Mouse (Mus musculus): ENCODE results near the gene CK137956. TPM values are rescaled to one million over a fixed set of nuclear protein-coding genes. Genes with fewer than 3 reads are reported as not detected.
A peak's percentile ranks its signal among the peaks of the same experiment; 100 is the strongest.

The CK137956 gene
- polyA plus RNA-seq (2015; fragmentation: Nextera tagmentation; extraction: Ambion mirVana) = not detected in 2 replicates

DNA sequence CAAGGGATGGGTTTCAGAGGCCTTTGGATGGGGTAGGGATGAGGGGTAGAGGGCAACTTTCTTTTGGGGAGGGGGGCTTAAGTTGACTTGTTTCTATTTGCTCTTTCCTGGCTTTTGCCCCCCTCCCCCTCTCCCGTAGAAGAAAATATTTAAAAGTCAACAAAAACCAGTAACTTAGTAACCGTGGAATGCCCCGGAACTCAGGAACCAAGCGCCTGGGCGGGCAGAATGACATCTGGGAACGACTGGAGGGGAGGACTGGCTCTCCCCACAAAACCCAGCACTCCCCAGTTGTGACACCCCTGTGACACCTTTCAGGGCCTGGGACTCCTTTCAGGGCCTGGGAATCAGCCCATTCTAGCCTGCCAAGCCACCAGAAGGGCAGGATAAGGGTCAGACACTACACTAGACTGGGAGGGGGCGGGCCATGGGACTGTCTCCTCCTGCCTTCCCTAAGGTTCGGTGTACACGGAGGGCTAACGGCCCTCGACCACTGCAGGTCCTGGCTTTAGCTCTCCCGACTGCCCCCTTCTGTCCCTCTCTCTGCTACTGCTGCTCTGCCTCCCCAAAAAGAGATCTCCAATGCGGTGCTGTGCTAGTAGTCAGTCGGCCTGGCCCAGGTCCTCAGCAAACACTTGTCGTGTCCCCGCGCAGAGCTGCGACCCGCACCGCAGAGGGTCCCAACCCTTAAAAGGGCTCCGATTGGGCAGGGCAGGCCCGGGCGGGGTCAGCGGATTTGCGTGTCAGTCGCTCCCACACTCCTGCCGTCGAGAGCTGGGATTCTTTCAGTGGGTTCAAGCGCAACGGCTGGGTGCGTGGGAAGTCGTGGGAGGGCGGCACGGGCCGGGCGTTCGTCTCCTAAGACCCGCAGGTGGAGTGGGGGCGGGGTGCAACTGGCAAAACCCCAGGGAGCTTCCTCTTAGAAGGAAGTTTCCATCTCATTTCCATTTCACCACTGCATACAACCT lies at the start of gene CK137956:
TSS of gene CK137956 (minus strand) at position 51 of the 968 bp plus-strand sequence.
- ATAC-seq = no peak
- H3K9me3 ChIP-seq (ENCODE audit: low read length) = no peaks in the 10 kb centered on the region
- WGBS = 2% methylated on average over 39 of the region's 39 CpGs

DNA sequence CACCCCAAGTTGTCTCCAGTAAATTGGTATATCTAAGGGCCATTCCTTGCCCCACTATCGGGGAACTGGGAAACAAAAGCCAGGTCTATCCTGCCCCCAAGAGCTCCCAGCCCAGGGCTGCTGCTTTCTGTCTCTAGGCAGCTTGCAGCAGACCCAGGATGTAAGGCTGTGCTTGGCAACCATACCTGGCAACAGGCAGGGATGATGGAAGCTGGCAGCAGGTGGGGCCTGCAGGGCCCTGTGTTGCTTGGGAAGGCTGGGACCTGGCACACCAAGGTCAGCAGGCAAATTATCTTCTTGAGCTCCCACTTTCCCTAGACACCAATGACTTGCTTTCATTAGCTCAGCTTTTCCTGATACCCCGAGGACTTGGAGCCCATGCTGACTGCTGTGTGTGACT lies 48.7 kb upstream of the CK137956 start:
- DNase-seq (ENCODE audit: low spot score) = no peak
- Histone ChIP-seq H3K27ac (ENCODE audit: low read length) (no peak overlapping the region), H3K4me3 (ENCODE audit: low read depth, low read length) (no peak overlapping the region), H3K9me3 (ENCODE audit: low read length) (no peaks in the 10 kb centered on the region), H3K4me1 (ENCODE audit: insufficient read depth, low read depth, low read length) (no peaks in the 10 kb centered on the region), H3K27me3 (replicated peaks; ENCODE audit: insufficient read depth, low read length) (no peaks in the 10 kb centered on the region), H3K36me3 (ENCODE audit: insufficient read depth, low read length) (no peaks in the 10 kb centered on the region), H3K9ac (replicated peaks; ENCODE audit: low read depth) (no peak overlapping the region), H3K4me2 (replicated peaks; ENCODE audit: low read depth, low read length) (no peak overlapping the region)
- no peak for TF ChIP-seq EP300 (IDR thresholded peaks at IDR 0.05)
- TF ChIP-seq CTCF (IDR thresholded peaks at IDR 0.05) = no peak
- 75% methylated on average over 2 of the region's 2 CpGs for WGBS
- no peak for ATAC-seq

More for the DNA sequence above, at the start of gene CK137956:
- Histone ChIP-seq H3K4me2 (replicated peaks; ENCODE audit: low read depth, low read length) (no peak within 1 kb of the TSS), H3K27ac (ENCODE audit: low read length) (no peak within 1 kb of the TSS), H3K27me3 (replicated peaks; ENCODE audit: insufficient read depth, low read length) (peaks cover 6% of the 10 kb centered on the region; the same call in 1 of the 2 replicates), H3K36me3 (ENCODE audit: insufficient read depth, low read length) (no peaks in the 10 kb centered on the region), H3K4me1 (ENCODE audit: insufficient read depth, low read depth, low read length) (no peaks in the 10 kb centered on the region), H3K4me3 (ENCODE audit: low read depth, low read length) (no peak within 1 kb of the TSS), H3K9ac (replicated peaks; ENCODE audit: low read depth) (no peak within 1 kb of the TSS)
- DNase-seq (ENCODE audit: low spot score) = no peak
- TF ChIP-seq CTCF (IDR thresholded peaks at IDR 0.05) = no peak
- TF ChIP-seq EP300 (IDR thresholded peaks at IDR 0.05) = no peak

DNA sequence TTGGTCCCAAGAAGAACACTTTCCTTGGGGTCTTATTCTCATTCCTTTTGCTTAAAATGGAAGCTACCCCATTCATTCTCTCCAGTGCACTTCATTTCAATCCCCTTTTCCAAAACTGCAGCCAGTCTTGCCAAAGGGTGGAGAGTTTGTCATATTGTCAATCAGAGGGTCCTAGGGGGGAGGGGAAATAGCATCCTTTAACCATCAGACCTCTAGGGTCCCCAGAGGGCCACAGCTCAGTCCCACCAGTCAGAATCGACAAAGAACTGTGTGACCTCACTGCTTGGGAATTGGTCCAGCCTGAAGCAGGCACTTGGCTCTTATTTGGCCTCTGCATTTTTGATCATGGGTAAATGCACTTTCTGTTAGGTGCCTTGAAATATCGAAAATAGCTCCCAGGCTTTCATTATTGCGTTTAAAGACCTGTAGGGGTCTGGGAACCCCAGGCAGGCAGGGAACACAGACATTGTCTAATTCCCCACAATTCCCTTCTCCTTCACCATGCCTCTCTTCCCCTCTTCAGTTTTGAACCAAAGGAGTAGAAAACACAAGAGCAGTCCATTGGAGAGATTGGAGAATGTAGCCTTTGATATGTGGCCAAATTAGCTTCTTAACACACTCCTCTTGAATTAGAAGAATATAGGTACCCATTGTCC lies 34.2 kb upstream of the CK137956 start:
- DNase-seq (ENCODE audit: low spot score) (no peak), ATAC-seq (no peak)
- Histone ChIP-seq H3K4me3 (ENCODE audit: low read depth, low read length) (no peak overlapping the region), H3K36me3 (ENCODE audit: insufficient read depth, low read length) (no peaks in the 10 kb centered on the region), H3K4me2 (replicated peaks; ENCODE audit: low read depth, low read length) (no peak overlapping the region), H3K27me3 (replicated peaks; ENCODE audit: insufficient read depth, low read length) (no peaks in the 10 kb centered on the region), H3K27ac (ENCODE audit: low read length) (no peak overlapping the region), H3K9ac (replicated peaks; ENCODE audit: low read depth) (no peak overlapping the region), H3K4me1 (ENCODE audit: insufficient read depth, low read depth, low read length) (no peaks in the 10 kb centered on the region), H3K9me3 (ENCODE audit: low read length) (no peaks in the 10 kb centered on the region)
- TF ChIP-seq EP300 (IDR thresholded peaks at IDR 0.05) (no peak), CTCF (IDR thresholded peaks at IDR 0.05) (no peak)
- 49% methylated on average over 3 of the region's 3 CpGs for WGBS

DNA sequence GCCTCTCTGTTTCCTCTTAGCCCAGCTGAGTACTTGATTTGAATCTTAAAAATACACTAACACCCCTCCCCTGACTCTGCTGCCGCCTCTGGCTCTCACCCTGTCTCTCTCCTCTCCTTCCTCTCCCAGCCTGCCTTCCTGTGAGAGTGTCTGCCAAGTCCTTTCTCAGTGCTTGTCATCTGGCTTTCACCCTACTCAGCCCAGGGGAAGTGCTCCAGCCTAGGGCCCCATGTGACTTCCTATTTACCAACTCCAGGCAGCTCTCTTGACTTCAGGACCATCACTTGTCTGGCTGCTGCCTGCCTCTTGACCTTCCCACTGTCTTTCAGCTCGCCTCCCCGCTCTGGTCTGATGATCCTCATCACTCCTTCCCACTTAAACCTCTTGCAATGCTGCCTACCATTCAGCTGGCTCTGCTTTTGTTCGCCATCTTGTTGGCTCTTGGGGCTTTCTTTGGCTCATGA lies 31.9 kb upstream of the CK137956 start:
- Histone ChIP-seq H3K36me3 (ENCODE audit: insufficient read depth, low read length) (no peaks in the 10 kb centered on the region), H3K27me3 (replicated peaks; ENCODE audit: insufficient read depth, low read length) (no peaks in the 10 kb centered on the region), H3K4me3 (ENCODE audit: low read depth, low read length) (no peak overlapping the region), H3K27ac (ENCODE audit: low read length) (no peak overlapping the region), H3K9ac (replicated peaks; ENCODE audit: low read depth) (no peak overlapping the region), H3K9me3 (ENCODE audit: low read length) (no peaks in the 10 kb centered on the region), H3K4me2 (replicated peaks; ENCODE audit: low read depth, low read length) (no peak overlapping the region), H3K4me1 (ENCODE audit: insufficient read depth, low read depth, low read length) (no peaks in the 10 kb centered on the region)
- TF ChIP-seq CTCF (IDR thresholded peaks at IDR 0.05) = no peak
- TF ChIP-seq EP300 (IDR thresholded peaks at IDR 0.05) = no peak
- 30% methylated on average over 4 of the region's 4 CpGs for WGBS
- ATAC-seq (no peak), DNase-seq (ENCODE audit: low spot score) (no peak)

DNA sequence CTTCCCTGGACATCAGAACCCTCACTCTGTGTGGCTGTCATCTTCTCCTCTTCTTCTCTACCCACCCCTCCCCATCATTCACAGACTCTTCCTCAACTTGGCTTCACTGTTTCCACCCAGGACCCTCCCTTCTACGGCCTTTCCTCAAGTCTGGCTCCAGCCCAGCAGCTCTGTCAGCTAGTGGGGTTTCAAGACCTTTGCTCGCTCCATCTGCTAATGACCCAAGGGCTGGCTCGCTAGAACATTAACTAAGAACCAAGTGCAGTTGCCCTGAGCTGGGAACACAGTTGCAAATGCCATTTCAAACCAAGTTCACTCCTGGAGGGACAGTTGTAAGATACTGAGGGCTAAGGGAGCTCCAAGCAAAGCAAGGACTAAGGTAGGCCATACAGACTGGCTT lies 28.5 kb upstream of the CK137956 start:
- H3K4me1 ChIP-seq (ENCODE audit: insufficient read depth, low read depth, low read length) = no peaks in the 10 kb centered on the region
- WGBS = 69% methylated on average over 3 of the region's 3 CpGs
- no peak overlapping the region for H3K4me2 ChIP-seq (replicated peaks; ENCODE audit: low read depth, low read length)
- H3K9ac ChIP-seq (replicated peaks; ENCODE audit: low read depth) = no peak overlapping the region
- no peaks in the 10 kb centered on the region for H3K9me3 ChIP-seq (ENCODE audit: low read length)
- no peak overlapping the region for H3K4me3 ChIP-seq (ENCODE audit: low read depth, low read length)
- no peaks in the 10 kb centered on the region for H3K27me3 ChIP-seq (replicated peaks; ENCODE audit: insufficient read depth, low read length)
- ATAC-seq = no peak
- no peaks in the 10 kb centered on the region for H3K36me3 ChIP-seq (ENCODE audit: insufficient read depth, low read length)
- TF ChIP-seq CTCF (IDR thresholded peaks at IDR 0.05) (no peak), EP300 (IDR thresholded peaks at IDR 0.05) (no peak)
- no peak for DNase-seq (ENCODE audit: low spot score)
- H3K27ac ChIP-seq (ENCODE audit: low read length) = no peak overlapping the region

DNA sequence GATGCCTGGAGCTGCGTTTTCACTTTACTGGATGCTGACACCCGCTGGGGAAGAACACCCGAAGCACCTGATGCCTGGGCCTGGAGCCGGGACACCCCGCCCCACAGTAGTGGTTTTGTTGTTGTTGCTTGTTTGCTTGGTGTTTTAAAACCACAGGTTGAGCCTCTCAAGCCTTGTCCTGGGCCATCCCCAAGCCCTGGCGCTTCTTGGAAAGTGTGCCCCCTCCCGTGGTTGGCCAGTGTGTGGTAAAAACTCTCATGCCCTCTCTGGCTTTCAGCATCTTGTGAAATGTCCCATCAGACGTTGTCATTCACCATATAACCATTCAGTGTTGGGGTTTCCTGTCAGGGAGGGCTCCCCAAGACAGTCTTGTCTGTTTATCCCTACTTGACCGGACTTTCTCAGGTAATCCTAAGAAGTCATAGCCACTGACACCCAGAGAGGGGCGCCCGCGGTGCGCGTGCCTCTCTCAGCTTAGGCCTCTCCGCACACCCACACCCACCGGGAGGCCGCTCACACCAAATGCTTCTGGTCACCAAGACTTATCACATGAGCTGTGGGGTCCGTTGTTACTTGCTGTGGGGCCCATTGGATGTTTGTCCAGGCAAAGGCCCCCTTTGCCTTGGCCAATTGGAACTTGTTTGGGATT lies 18.7 kb upstream of the CK137956 start:
- Histone ChIP-seq H3K9me3 (ENCODE audit: low read length) (no peaks in the 10 kb centered on the region), H3K9ac (replicated peaks; ENCODE audit: low read depth) (no peak overlapping the region), H3K4me2 (replicated peaks; ENCODE audit: low read depth, low read length) (no peak overlapping the region), H3K4me1 (ENCODE audit: insufficient read depth, low read depth, low read length) (no peaks in the 10 kb centered on the region), H3K4me3 (ENCODE audit: low read depth, low read length) (no peak overlapping the region), H3K27me3 (replicated peaks; ENCODE audit: insufficient read depth, low read length) (peaks cover 44% of the 10 kb centered on the region), H3K36me3 (ENCODE audit: insufficient read depth, low read length) (no peaks in the 10 kb centered on the region), H3K27ac (ENCODE audit: low read length) (no peak overlapping the region)
- ATAC-seq = no peak
- TF ChIP-seq EP300 (IDR thresholded peaks at IDR 0.05) (no peak), CTCF (IDR thresholded peaks at IDR 0.05) (0 out of 2 replicates have a peak, but pooled peaks have one; percentile 15)
- WGBS = 11% methylated on average over 18 of the region's 18 CpGs
- no peak for DNase-seq (ENCODE audit: low spot score)

Measured in lung, postnatal 0 days (tissue).